Mouse (Mus musculus) E14TG2a.4 (cell line): ENCODE measurements around the gene Synm.
A peak's percentile ranks its signal among the peaks of the same experiment; 100 is the strongest.

Experiments
- H3K27me3 ChIP-seq: 2 replicates; pipeline ENCODE4 v1.6.1; 2014; ENCODE audit warnings: low read length, control low read depth; ENCODE audit not compliant: insufficient read depth
- H3K36me3 ChIP-seq: 2 replicates; pipeline ENCODE4 v1.6.1; 2014; ENCODE audit warnings: low read length, control low read depth; ENCODE audit not compliant: insufficient read depth
- H3K4me1 ChIP-seq: replicated peaks from 2 replicates; pipeline ENCODE4 v1.6.1; 2014; ENCODE audit warnings: low read depth, low read length, control low read depth
- H3K4me3 ChIP-seq: replicated peaks from 2 replicates; pipeline ENCODE4 v1.5.1; 2014; ENCODE audit warnings: mild to moderate bottlenecking, low read length
- H3K9me3 ChIP-seq: 2 replicates; pipeline ENCODE4 v1.6.1; 2014; ENCODE audit warnings: low read length, control low read depth
- CTCF ChIP-seq: conservative IDR thresholded peaks from 2 replicates; pipeline ENCODE4 v1.5.1; 2014; ENCODE audit warnings: low read length
- NANOG ChIP-seq: IDR thresholded peaks from 2 replicates; pipeline ENCODE4 v1.6.1; 2014; ENCODE audit warnings: borderline replicate concordance, low read length, mixed read lengths
- POU5F1 ChIP-seq: IDR thresholded peaks from 2 replicates; pipeline ENCODE4 v1.6.1; 2014; ENCODE audit warnings: low read length, borderline replicate concordance

Synm gene

GRCm38 (mm10) chr7:67688281-67688680, 71.3 kb downstream of the Synm start:
- H3K36me3 ChIP-seq = peaks cover 13% of the 10 kb centered on the region
- no peak for TF ChIP-seq POU5F1
- TF ChIP-seq NANOG = no peak
- TF ChIP-seq CTCF = no peak

GRCm38 (mm10) chr7:67686545-67686944, 73.0 kb downstream of the Synm start:
- peaks cover 20% of the 10 kb centered on the region for H3K36me3 ChIP-seq
- H3K4me3 ChIP-seq = no peak overlapping the region
- no peaks in the 10 kb centered on the region for H3K4me1 ChIP-seq

More at GRCm38 (mm10) chr7:67688281-67688680, 71.3 kb downstream of the Synm start:
- Histone ChIP-seq H3K9me3 (no peaks in the 10 kb centered on the region), H3K4me1 (peaks cover 9% of the 10 kb centered on the region; the same call in 1 of the 2 replicates), H3K27me3 (no peaks in the 10 kb centered on the region), H3K4me3 (no peak overlapping the region)

GRCm38 (mm10) chr7:67683006-67683405, 76.5 kb downstream of the Synm start:
- TF ChIP-seq POU5F1 (no peak), CTCF (0 out of 2 replicates have a peak, but pooled peaks have one; percentile 5)
- H3K4me1 ChIP-seq = no peaks in the 10 kb centered on the region
- no peaks in the 10 kb centered on the region for H3K27me3 ChIP-seq
- H3K4me3 ChIP-seq = no peak overlapping the region
- H3K36me3 ChIP-seq = peaks cover 31% of the 10 kb centered on the region; the same call in 1 of the 2 replicates
- H3K9me3 ChIP-seq = no peaks in the 10 kb centered on the region

More at GRCm38 (mm10) chr7:67686545-67686944, 73.0 kb downstream of the Synm start:
- Histone ChIP-seq H3K9me3 (no peaks in the 10 kb centered on the region), H3K27me3 (no peaks in the 10 kb centered on the region)
- TF ChIP-seq POU5F1 (no peak), CTCF (no peak), NANOG (no peak)

GRCm38 (mm10) chr7:67681078-67681477, 78.5 kb downstream of the Synm start:
- H3K4me3 ChIP-seq = no peak overlapping the region
- H3K4me1 ChIP-seq = no peaks in the 10 kb centered on the region
- H3K36me3 ChIP-seq = peaks cover 31% of the 10 kb centered on the region; the same call in 1 of the 2 replicates
- H3K9me3 ChIP-seq = no peaks in the 10 kb centered on the region
- H3K27me3 ChIP-seq = no peaks in the 10 kb centered on the region
- TF ChIP-seq CTCF (no peak), NANOG (no peak), POU5F1 (no peak)
